Mouse (Mus musculus) lung, postnatal 0 days (tissue): ENCODE measurements around the gene Tspan2. TPM values are rescaled to one million over a fixed set of nuclear protein-coding genes. Genes with fewer than 3 reads are reported as not detected.
A peak's percentile ranks its signal among the peaks of the same experiment; 100 is the strongest.

Source experiments
- ATAC-seq: fragments of 200-750 bp; cut with Nextera tagmentation; 2 replicates; pipeline ENCODE4 v1.8.0; 2017; ENCODE audit warnings: moderate library complexity
- DNase-seq: peaks from one replicate; pipeline ENCODE4 v3.0.0-alpha.2; 2016; ENCODE audit warnings: low spot score
- H3K27ac ChIP-seq: fragments of 300-500 bp; sonication (generic); 2 replicates; pipeline ENCODE4 v1.5.1; 2014; ENCODE audit warnings: antibody characterized with exemption, mild to moderate bottlenecking, low read length, mixed read lengths
- H3K27me3 ChIP-seq: fragments of 300-500 bp; sonication (generic); replicated peaks from 2 replicates; pipeline ENCODE4 v1.6.1; 2014; ENCODE audit warnings: low read length, mixed read lengths; ENCODE audit not compliant: insufficient read depth
- H3K36me3 ChIP-seq: fragments of 300-500 bp; sonication (generic); 2 replicates; pipeline ENCODE4 v1.6.1; 2014; ENCODE audit warnings: low read length, mixed read lengths; ENCODE audit not compliant: insufficient read depth
- H3K4me1 ChIP-seq: fragments of 300-500 bp; sonication (generic); 2 replicates; pipeline ENCODE4 v1.6.1; 2014; ENCODE audit warnings: antibody characterized with exemption, low read depth, low read length, mixed read lengths; ENCODE audit not compliant: insufficient read depth
- H3K4me2 ChIP-seq: fragments of 300-500 bp; sonication (generic); replicated peaks from 2 replicates; pipeline ENCODE4 v1.6.1; 2014; ENCODE audit warnings: low read depth, mild to moderate bottlenecking, low read length, moderate library complexity, mixed read lengths
- H3K4me3 ChIP-seq: fragments of 300-500 bp; sonication (generic); 2 replicates; pipeline ENCODE4 v1.5.1; 2014; ENCODE audit warnings: low read depth, low read length
- H3K9ac ChIP-seq: fragments of 300-500 bp; sonication (generic); replicated peaks from 2 replicates; pipeline ENCODE4 v1.6.1; 2014; ENCODE audit warnings: low read depth, mild to moderate bottlenecking
- H3K9me3 ChIP-seq: fragments of 300-500 bp; sonication (generic); 2 replicates; pipeline ENCODE4 v1.6.1; 2016; ENCODE audit warnings: low read length, mixed read lengths
- CTCF ChIP-seq: IDR thresholded peaks from 2 replicates; pipeline ENCODE4 v1.5.1; 2016; ENCODE audit warnings: antibody characterized with exemption, mild to moderate bottlenecking
- EP300 ChIP-seq: IDR thresholded peaks from 2 replicates; pipeline ENCODE4 v1.6.1; 2016; ENCODE audit warnings: antibody characterized with exemption, mild to moderate bottlenecking, control low read depth
- WGBS: fragments of 180-500 bp; shearing (Covaris S2); extraction: QIAGEN DNeasy Blood & Tissue Kit; methylation state at CpG from one replicate; pipeline ENCODE4 v1.1.7; 2014; 5-methylcytosine and 5-hydroxymethylcytosine counted together
- polyA plus RNA-seq: library from polyadenylated mRNA; unstranded; fragments of >200 nt; fragmentation: Nextera tagmentation; extraction: Ambion mirVana; gene quantifications from 2 replicates; pipeline ENCODE4 v1.2.1, GENCODE M21; 2015

Tspan2 gene
- polyA plus RNA-seq, 1 experiment from 2014 or later: 86.9 TPM

DNA sequence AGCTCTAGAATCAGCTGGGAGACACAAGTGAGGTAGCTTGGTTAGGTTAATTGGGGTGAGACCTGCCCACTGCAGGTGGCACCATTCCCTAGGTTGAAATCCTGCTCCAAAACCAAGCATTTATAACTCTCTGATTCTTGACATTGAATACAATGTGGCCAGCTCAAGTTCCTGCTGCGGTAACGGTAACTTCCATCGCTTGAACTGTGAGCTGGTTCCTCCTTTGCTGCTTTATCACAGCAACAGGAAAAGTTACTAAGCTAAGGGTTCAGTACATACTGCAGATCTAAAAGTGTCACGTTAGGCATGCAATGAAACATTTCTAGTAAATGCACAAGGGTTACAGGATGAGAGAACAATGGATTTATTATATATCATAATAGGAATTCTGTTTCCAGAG lies 1.7 kb upstream of the Tspan2 start:
- 71% methylated on average over 4 of the region's 4 CpGs for WGBS

GRCm38 (mm10) chr3:102733050-102733449 lies 1.3 kb upstream of the Tspan2 start:
- H3K36me3 ChIP-seq: no peaks in the 10 kb centered on the region
- TF ChIP-seq CTCF (no peak), EP300 (no peak)
- H3K4me2 ChIP-seq: no peak overlapping the region
- no peaks in the 10 kb centered on the region for H3K9me3 ChIP-seq
- 86% methylated on average over 3 of the region's 3 CpGs for WGBS
- no peak overlapping the region for H3K9ac ChIP-seq
- no peak for ATAC-seq
- no peak overlapping the region for H3K4me3 ChIP-seq
- DNase-seq: no peak
- H3K4me1 ChIP-seq: 0 out of 2 replicates have a peak, but pooled peaks cover 4% of the 10 kb centered on the region
- no peak overlapping the region for H3K27ac ChIP-seq
- no peaks in the 10 kb centered on the region for H3K27me3 ChIP-seq

More for the DNA sequence above, 1.7 kb upstream of the Tspan2 start:
- no peak for ATAC-seq
- H3K9ac ChIP-seq: no peak overlapping the region
- no peaks in the 10 kb centered on the region for H3K36me3 ChIP-seq
- TF ChIP-seq CTCF (no peak), EP300 (no peak)
- no peak for DNase-seq
- no peak overlapping the region for H3K4me2 ChIP-seq
- H3K27me3 ChIP-seq: no peaks in the 10 kb centered on the region
- H3K4me1 ChIP-seq: 0 out of 2 replicates have a peak, but pooled peaks cover 4% of the 10 kb centered on the region
- H3K27ac ChIP-seq: no peak overlapping the region
- no peaks in the 10 kb centered on the region for H3K9me3 ChIP-seq
- no peak overlapping the region for H3K4me3 ChIP-seq

DNA sequence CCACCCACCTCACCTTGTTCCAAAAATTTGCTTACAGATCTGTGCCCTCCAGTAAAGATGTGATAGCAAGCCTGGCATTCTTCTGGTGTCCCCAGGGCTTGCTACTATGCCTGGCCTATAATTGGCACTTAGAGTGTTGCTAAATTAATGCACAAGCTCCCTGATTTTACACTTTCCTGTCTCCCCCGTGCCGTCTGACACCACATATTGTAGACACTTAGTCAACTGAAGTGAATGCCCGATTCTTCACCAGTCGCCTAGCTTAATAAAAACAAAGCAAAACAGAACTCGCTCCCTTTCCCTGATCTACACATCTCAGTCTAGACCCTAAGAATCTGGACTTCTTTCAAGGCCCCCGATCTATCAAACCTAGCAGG lies 405 bp upstream of the Tspan2 start:
- peak overlapping the region; percentile 85 for H3K4me3 ChIP-seq
- 24% methylated on average over 6 of the region's 6 CpGs for WGBS
- TF ChIP-seq EP300 (no peak), CTCF (no peak)
- H3K36me3 ChIP-seq: no peaks in the 10 kb centered on the region
- peaks cover 5% of the 10 kb centered on the region; the same call in 1 of the 2 replicates for H3K4me1 ChIP-seq
- no peaks in the 10 kb centered on the region for H3K9me3 ChIP-seq
- H3K4me2 ChIP-seq: peak overlapping the region; percentile 81
- no peak overlapping the region for H3K9ac ChIP-seq
- H3K27me3 ChIP-seq: no peaks in the 10 kb centered on the region
- DNase-seq (no peak), ATAC-seq (no peak)
- H3K27ac ChIP-seq: 0 out of 2 replicates have a peak overlapping the region, but pooled peaks have one; percentile 82

- TF ChIP-seq CTCF: peak; percentile 52
- TF ChIP-seq EP300: no peak
- Histone ChIP-seq H3K9ac (peak overlapping the region; percentile 82), H3K36me3 (no peaks in the 10 kb centered on the region), H3K9me3 (no peaks in the 10 kb centered on the region), H3K4me1 (peaks cover 8% of the 10 kb centered on the region; the same call in 1 of the 2 replicates), H3K4me3 (peak overlapping the region; percentile 85), H3K27ac (peak overlapping the region; percentile 82), H3K27me3 (no peaks in the 10 kb centered on the region), H3K4me2 (peak overlapping the region; percentile 81)
- under 1% methylated on average over 24 of the region's 33 CpGs for WGBS
- DNase-seq (peak; percentile 67), ATAC-seq (peak; percentile 71)
These were observed 766 bp downstream of the Tspan2 start for GRCm38 (mm10) chr3:102735031-102735558.

GRCm38 (mm10) chr3:102735638-102736037 lies 1.3 kb downstream of the Tspan2 start:
- DNase-seq (peak; percentile 30), ATAC-seq (no peak)
- Histone ChIP-seq H3K27me3 (no peaks in the 10 kb centered on the region), H3K9ac (peak overlapping the region; percentile 82), H3K27ac (peak overlapping the region; percentile 82), H3K4me2 (peak overlapping the region; percentile 81), H3K4me1 (peaks cover 8% of the 10 kb centered on the region; the same call in 1 of the 2 replicates), H3K4me3 (peak overlapping the region; percentile 85), H3K9me3 (no peaks in the 10 kb centered on the region), H3K36me3 (no peaks in the 10 kb centered on the region)
- TF ChIP-seq CTCF (no peak), EP300 (no peak)
- WGBS: 52% methylated on average over 6 of the region's 6 CpGs

- no peak for DNase-seq
- Histone ChIP-seq H3K27ac (no peak overlapping the region), H3K4me3 (peak overlapping the region; percentile 85), H3K4me1 (peaks cover 8% of the 10 kb centered on the region; the same call in 1 of the 2 replicates), H3K9ac (no peak overlapping the region), H3K36me3 (no peaks in the 10 kb centered on the region), H3K4me2 (peak overlapping the region; percentile 81), H3K27me3 (no peaks in the 10 kb centered on the region), H3K9me3 (no peaks in the 10 kb centered on the region)
- ATAC-seq: no peak
- TF ChIP-seq EP300: no peak
- no peak for TF ChIP-seq CTCF
- 56% methylated on average over 6 of the region's 6 CpGs for WGBS
These were observed 2.1 kb downstream of the Tspan2 start for GRCm38 (mm10) chr3:102736436-102736835.
